Mouse (Mus musculus) kidney, postnatal 0 days (tissue): Measurements from ENCODE around the gene Ust. TPM values are rescaled to one million over a fixed set of nuclear protein-coding genes. Genes with fewer than 3 reads are reported as not detected.

ENCODE experiments used
- ATAC-seq: fragments of 200-750 bp; cut with Nextera tagmentation; replicated peaks from 2 replicates; pipeline ENCODE4 v1.8.0; 2017; ENCODE audit warnings: low read depth, moderate number of reproducible peaks, moderate TSS enrichment, moderate library complexity; ENCODE audit not compliant: low FRiP score
- DNase-seq: peaks from one replicate; pipeline ENCODE4 v3.0.0-alpha.2; 2016; ENCODE audit warnings: low spot score
- H3K27ac ChIP-seq: fragments of 300-500 bp; sonication (generic); 2 replicates; pipeline ENCODE4 v1.5.1; 2014; ENCODE audit warnings: mild to moderate bottlenecking
- H3K27me3 ChIP-seq: fragments of 300-500 bp; sonication (generic); 2 replicates; pipeline ENCODE4 v1.6.1; 2014; ENCODE audit warnings: low read length, mixed read lengths; ENCODE audit not compliant: insufficient read depth
- H3K36me3 ChIP-seq: fragments of 300-500 bp; sonication (generic); 2 replicates; pipeline ENCODE4 v1.6.1; 2014; ENCODE audit warnings: low read length, mixed read lengths; ENCODE audit not compliant: insufficient read depth
- H3K4me1 ChIP-seq: fragments of 300-500 bp; sonication (generic); replicated peaks from 2 replicates; pipeline ENCODE4 v1.6.1; 2014; ENCODE audit warnings: antibody characterized with exemption, low read length, mixed read lengths; ENCODE audit not compliant: insufficient read depth
- H3K4me2 ChIP-seq: fragments of 300-500 bp; sonication (generic); 2 replicates; pipeline ENCODE4 v1.6.1; 2014; ENCODE audit warnings: mild to moderate bottlenecking, low read length, moderate library complexity, mixed read lengths
- H3K4me3 ChIP-seq: fragments of 300-500 bp; sonication (generic); replicated peaks from 2 replicates; pipeline ENCODE4 v1.5.1; 2014; ENCODE audit warnings: low read depth, low read length
- H3K9ac ChIP-seq: fragments of 300-500 bp; sonication (generic); 2 replicates; pipeline ENCODE4 v1.6.1; 2014; ENCODE audit warnings: low read depth, low read length
- H3K9me3 ChIP-seq: fragments of 300-500 bp; sonication (generic); replicated peaks from 2 replicates; pipeline ENCODE4 v1.6.1; 2016; ENCODE audit warnings: low read length, inconsistent platforms, mixed read lengths
- CTCF ChIP-seq: IDR thresholded peaks from 2 replicates; pipeline ENCODE4 v1.5.1; 2016; ENCODE audit warnings: antibody characterized with exemption, low read depth, mild to moderate bottlenecking, moderate library complexity
- WGBS: fragments of 180-500 bp; shearing (Covaris S2); extraction: QIAGEN DNeasy Blood & Tissue Kit; methylation state at CpG from one replicate; pipeline ENCODE4 v1.1.7; 2014; 5-methylcytosine and 5-hydroxymethylcytosine counted together
- polyA plus RNA-seq: library from polyadenylated mRNA; unstranded; fragments of >200 nt; fragmentation: Nextera tagmentation; extraction: Ambion mirVana; gene quantifications from 2 replicates; pipeline ENCODE4 v1.2.1, GENCODE M21; 2015

The Ust gene
- polyA plus RNA-seq, 1 experiment from 2014 or later, result 4.5 TPM

GRCm38 (mm10) chr10:8330958-8331357 is 187.7 kb downstream of the Ust start:
- DNase-seq (no peak), ATAC-seq (no peak)
- no peak overlapping the region for H3K4me3 ChIP-seq
- no peaks in the 10 kb centered on the region for H3K36me3 ChIP-seq
- H3K9ac ChIP-seq, result no peak overlapping the region
- no peaks in the 10 kb centered on the region for H3K27me3 ChIP-seq
- no peaks in the 10 kb centered on the region; the same call in 1 of the 2 replicates for H3K9me3 ChIP-seq
- H3K4me1 ChIP-seq, result no peaks in the 10 kb centered on the region
- H3K27ac ChIP-seq, result no peak overlapping the region
- no peak overlapping the region for H3K4me2 ChIP-seq
- WGBS, result 95% methylated on average over 5 of the region's 5 CpGs
- TF ChIP-seq CTCF, result no peak

- no peak overlapping the region for H3K27ac ChIP-seq
- no peak for TF ChIP-seq CTCF
- H3K4me3 ChIP-seq, result no peak overlapping the region
- H3K9ac ChIP-seq, result no peak overlapping the region
- no peaks in the 10 kb centered on the region for H3K27me3 ChIP-seq
- no peaks in the 10 kb centered on the region; the same call in 1 of the 2 replicates for H3K9me3 ChIP-seq
- no peaks in the 10 kb centered on the region for H3K4me1 ChIP-seq
- DNase-seq (no peak), ATAC-seq (no peak)
- WGBS, result 89% methylated on average over 8 of the region's 8 CpGs
- H3K4me2 ChIP-seq, result no peak overlapping the region
- H3K36me3 ChIP-seq, result no peaks in the 10 kb centered on the region
Observed at GRCm38 (mm10) chr10:8330006-8330405, 188.6 kb downstream of the Ust start.

- Histone ChIP-seq H3K27ac (no peak overlapping the region), H3K9me3 (no peaks in the 10 kb centered on the region; the same call in 1 of the 2 replicates), H3K9ac (no peak overlapping the region), H3K27me3 (no peaks in the 10 kb centered on the region), H3K4me2 (no peak overlapping the region), H3K36me3 (no peaks in the 10 kb centered on the region), H3K4me3 (no peak overlapping the region), H3K4me1 (no peaks in the 10 kb centered on the region)
- TF ChIP-seq CTCF, result peak; percentile 87
- ATAC-seq (no peak), DNase-seq (peak; percentile 81)
- 28% methylated on average over 2 of the region's 2 CpGs for WGBS
Observed at GRCm38 (mm10) chr10:8323304-8323765, 195.3 kb downstream of the Ust start.

- H3K4me2 ChIP-seq, result no peak overlapping the region
- H3K4me1 ChIP-seq, result no peaks in the 10 kb centered on the region
- ATAC-seq (no peak), DNase-seq (no peak)
- H3K36me3 ChIP-seq, result no peaks in the 10 kb centered on the region
- no peak for TF ChIP-seq CTCF
- no peaks in the 10 kb centered on the region for H3K9me3 ChIP-seq
- no peak overlapping the region for H3K9ac ChIP-seq
- no peak overlapping the region for H3K4me3 ChIP-seq
- no peak overlapping the region for H3K27ac ChIP-seq
- no peaks in the 10 kb centered on the region for H3K27me3 ChIP-seq
Observed at GRCm38 (mm10) chr10:8320771-8321170, 197.9 kb downstream of the Ust start.

- no peak overlapping the region for H3K4me3 ChIP-seq
- WGBS, result 53% methylated on average over 6 of the region's 6 CpGs
Observed at GRCm38 (mm10) chr10:8309435-8309834, 209.2 kb downstream of the Ust start.

GRCm38 (mm10) chr10:8304211-8304610 is 214.4 kb downstream of the Ust start:
- no peak for ATAC-seq

More at GRCm38 (mm10) chr10:8309435-8309834, 209.2 kb downstream of the Ust start:
- H3K4me1 ChIP-seq, result no peaks in the 10 kb centered on the region
- no peak overlapping the region for H3K4me2 ChIP-seq
- ATAC-seq (no peak), DNase-seq (no peak)
- H3K9me3 ChIP-seq, result no peaks in the 10 kb centered on the region
- no peaks in the 10 kb centered on the region for H3K36me3 ChIP-seq
- TF ChIP-seq CTCF, result no peak
- no peaks in the 10 kb centered on the region for H3K27me3 ChIP-seq
- H3K9ac ChIP-seq, result no peak overlapping the region
- H3K27ac ChIP-seq, result no peak overlapping the region

GRCm38 (mm10) chr10:8299166-8299565 is 219.5 kb downstream of the Ust start:
- Histone ChIP-seq H3K9me3 (no peaks in the 10 kb centered on the region), H3K9ac (no peak overlapping the region), H3K27ac (no peak overlapping the region), H3K27me3 (no peaks in the 10 kb centered on the region), H3K4me2 (no peak overlapping the region), H3K4me3 (no peak overlapping the region), H3K36me3 (no peaks in the 10 kb centered on the region), H3K4me1 (no peaks in the 10 kb centered on the region)
- no peak for DNase-seq
- WGBS, result 66% methylated on average over 1 of the region's 1 CpGs
- no peak for ATAC-seq
- no peak for TF ChIP-seq CTCF

More at GRCm38 (mm10) chr10:8304211-8304610, 214.4 kb downstream of the Ust start:
- Histone ChIP-seq H3K27ac (no peak overlapping the region), H3K9ac (no peak overlapping the region), H3K36me3 (no peaks in the 10 kb centered on the region), H3K4me1 (no peaks in the 10 kb centered on the region), H3K4me3 (no peak overlapping the region), H3K27me3 (no peaks in the 10 kb centered on the region), H3K9me3 (no peaks in the 10 kb centered on the region), H3K4me2 (no peak overlapping the region)
- DNase-seq, result no peak
- no peak for TF ChIP-seq CTCF
- WGBS, result 88% methylated on average over 4 of the region's 4 CpGs
